Mouse (Mus musculus) right cerebral cortex, postnatal 14 days (tissue): ENCODE data around the gene BC053393.
"Not testable (repeated sequence)": the region's sequence is repeated elsewhere in the genome, so short reads cannot be mapped to it uniquely, and the experiment has no call there.

Experiments
- DNase-seq: peaks from one replicate; pipeline ENCODE4 v3.0.0; 2022

Gene BC053393

DNA sequence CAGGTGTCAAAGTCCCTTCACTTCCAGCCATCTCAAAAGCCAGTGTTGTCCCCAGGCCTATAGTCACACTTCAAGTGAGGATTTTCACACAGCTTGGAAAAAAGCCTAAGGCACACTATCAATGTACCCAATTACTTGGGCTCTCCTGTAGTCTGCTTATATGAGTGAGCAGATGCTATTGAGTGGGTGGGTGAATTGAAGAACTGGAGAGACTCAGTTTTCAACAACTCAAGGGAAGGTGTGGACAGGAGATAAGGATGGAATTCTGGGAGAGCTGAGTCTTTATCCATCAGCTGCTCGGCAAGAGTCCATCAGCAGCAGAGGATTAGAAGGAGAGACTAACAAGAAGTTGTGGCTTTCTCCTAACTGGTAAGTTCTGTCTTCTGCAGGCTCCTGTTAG, at the start of gene BC053393:
Gene BC053393 (plus strand): TSS at position 210 of the 400 bp plus-strand sequence.
- DNase-seq = no peak

DNA sequence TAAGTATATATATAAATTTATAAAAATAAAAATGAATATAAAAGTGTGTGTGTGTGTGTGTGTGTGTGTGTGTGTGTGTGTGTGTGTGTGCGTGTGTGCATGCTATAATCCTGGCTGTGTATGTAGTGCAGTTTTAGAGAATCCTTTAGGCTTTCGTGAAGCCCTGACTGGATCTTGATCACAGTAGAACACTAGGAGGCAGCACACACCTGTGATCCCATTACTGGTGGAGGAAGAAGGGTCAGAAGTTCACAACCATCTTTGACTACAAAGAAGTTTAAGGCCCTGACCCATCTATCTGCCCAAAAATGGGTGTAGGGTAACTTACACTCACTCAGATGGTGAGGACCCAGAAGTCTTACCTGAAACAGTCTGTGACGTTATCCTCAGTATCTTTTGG, 48.6 kb upstream of the BC053393 start:
- DNase-seq = no peak

DNA sequence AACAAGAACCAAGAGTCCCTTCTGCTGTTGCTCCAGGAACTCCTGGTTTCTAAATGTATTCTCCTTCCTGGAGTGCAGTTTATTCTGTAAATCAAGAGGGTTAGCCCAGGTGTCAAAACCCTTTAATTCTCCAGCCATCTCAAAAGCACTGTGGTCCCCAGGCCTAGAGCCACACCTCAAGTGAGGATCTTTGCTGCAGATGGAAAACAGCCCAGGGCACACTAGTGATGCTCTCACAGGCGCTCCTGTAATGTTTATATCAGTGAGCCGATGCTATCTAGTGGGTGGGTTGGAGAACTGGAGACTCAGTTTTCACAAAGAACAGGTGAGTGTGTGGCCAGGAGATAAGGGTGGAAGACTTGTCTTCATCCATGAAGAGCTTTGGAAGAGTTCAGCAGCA, 47.4 kb upstream of the BC053393 start, which contains the start of gene Gm12169:
Gene Gm12169 (plus strand): TSS at position 301 of the 400 bp plus-strand sequence.
- DNase-seq = no peak

DNA sequence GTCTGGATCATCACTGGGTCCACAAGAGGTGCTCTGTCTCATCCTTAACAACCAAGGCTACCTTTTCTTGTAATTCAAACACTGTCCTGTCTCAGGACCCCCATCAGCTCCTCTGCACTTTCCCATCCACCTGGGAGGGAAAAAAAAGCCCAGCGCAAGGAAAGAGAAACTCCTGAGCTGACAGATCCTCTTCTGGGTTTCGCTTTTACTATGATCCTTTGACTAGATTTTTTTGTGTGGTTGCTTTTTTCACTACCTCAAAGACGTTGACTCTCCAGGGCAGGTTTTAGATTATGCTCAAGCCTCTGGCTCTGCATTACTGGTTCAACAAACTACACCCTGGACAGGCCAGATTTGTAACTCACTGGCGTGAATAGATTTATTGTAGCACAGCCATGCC, 41.2 kb upstream of the BC053393 start:
- no peak for DNase-seq

DNA sequence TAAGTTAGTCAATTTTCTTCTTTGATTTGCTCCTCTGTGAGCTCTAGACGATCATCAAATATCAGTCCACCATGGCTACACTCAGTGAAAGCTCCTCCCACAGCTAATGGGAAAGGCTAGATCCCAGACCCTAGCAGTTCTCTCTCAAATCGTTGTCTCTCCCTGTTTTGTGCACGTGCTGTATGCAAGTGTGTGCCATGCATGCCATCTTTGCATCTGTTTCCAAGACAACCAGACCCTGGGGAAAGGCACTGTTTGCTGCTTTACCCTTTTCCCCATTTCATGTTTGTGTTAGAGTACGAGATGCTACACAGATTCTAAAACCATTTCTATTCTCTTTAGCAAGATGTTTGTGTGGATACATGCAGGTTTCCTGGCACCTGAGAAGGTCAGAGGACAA, 34.4 kb upstream of the BC053393 start:
- no peak for DNase-seq

DNA sequence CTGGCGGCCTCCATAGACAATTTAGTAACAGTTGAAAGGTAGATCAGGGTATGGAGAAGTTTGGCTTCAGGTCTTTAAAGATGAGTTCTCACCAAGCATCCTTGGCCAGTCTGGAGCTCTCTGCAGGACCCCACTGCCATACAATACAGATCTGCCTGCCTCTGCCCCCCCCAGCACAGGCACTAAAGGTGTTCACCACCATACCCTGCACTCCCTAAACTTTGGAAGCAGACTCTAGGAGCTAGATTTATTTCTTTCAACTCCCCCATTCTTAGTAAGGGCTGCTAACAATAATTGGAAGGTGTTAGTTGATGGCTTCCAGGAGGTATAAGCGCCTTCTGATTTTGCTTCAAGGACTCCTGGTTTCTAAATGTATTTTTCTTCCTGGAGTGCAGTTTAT, 27.8 kb upstream of the BC053393 start:
- no peak for DNase-seq

DNA sequence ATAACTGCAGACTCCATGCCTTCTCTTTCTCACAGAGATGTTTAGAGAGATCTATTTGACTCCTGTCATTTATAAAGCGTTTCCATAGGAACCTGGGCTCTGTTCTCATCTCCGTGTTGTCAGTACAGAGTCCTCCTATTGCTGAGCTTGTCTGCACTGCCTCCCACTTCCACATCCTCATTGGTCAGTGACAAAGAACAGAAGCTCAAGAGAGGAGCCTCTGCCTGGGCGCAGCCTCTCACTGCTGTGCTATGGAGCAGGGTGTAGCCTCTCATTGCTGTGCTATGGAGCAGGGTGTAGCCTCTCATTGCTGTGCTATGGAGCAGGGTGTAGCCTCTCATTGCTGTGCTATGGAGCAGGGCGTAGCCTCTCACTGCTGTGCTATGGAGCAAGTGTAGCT, 21.6 kb upstream of the BC053393 start:
- no peak for DNase-seq

DNA sequence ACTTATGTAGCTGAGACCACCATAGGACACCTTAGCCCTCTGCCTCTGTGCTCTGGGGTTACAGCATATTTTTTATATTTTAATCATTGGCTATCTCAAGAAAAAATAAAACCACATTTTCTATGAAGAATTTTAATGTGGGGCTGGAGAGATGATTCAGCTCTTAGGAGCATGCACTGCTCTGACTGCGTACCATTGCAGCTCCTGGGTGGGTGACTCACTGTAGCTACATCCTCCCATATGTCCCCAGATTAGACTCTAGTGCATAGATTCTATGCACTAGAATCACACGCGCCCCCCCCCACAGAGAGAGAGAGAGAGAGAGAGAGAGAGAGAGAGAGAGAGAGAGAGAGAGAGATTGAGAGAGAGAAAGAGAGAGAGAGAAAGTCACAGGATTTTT, 18.6 kb upstream of the BC053393 start:
- DNase-seq = peak; percentile 8

DNA sequence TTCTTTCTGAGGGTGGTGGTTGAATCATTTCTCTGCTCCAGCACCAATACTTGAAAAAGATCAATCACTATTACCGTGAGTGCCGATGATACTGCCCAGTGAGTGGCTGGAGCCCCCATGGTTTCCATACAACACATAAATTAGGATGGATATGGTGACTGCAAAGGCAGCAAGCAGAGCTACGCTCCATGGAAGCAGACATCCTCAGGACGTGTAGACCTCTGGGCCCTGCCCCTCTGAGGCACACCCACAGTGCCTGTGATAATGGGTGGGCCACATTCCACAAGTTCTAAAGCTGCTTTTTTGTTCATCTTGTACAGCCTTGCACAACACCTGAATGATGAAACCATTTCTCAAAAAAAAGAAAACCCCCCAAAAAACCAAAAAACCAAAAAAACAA, 10.2 kb upstream of the BC053393 start:
- DNase-seq = no peak

DNA sequence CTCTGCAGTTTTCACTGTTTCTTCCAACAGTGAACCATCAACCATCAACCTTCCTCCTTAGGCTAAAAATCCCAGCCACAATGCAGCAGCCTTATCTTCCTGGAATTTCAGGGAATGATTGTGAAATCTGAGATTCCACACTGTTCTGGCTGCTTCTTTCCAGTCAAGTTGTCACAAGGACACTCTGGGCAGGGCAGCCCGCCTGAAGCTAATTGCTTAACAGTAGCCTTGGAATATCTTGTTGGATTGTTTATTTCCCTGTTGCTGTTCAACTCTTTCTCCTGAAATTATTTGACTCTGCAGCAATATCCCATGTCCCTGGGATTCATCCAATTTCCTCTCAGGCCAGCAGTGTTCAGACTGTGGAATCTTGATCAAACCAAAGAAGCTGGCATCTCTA, 6.7 kb upstream of the BC053393 start:
- no peak for DNase-seq

DNA sequence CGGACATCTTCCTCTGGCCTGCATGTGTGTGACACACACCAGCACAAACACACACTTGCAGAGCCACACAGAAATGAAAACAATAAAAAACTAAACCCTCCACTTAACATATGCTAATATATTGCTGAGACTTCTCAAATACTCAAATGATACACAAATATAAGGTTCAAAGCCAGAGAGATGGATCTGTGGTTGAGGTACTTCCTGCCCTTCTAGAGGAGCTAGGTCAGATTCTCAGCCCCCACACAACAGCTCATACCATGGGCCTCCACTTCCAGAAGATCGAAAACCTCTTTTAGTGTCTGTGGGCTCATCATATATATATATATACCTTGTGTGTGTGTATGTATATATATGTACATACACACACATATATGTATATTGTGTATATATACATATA, 5.4 kb upstream of the BC053393 start:
- DNase-seq = no peak

DNA sequence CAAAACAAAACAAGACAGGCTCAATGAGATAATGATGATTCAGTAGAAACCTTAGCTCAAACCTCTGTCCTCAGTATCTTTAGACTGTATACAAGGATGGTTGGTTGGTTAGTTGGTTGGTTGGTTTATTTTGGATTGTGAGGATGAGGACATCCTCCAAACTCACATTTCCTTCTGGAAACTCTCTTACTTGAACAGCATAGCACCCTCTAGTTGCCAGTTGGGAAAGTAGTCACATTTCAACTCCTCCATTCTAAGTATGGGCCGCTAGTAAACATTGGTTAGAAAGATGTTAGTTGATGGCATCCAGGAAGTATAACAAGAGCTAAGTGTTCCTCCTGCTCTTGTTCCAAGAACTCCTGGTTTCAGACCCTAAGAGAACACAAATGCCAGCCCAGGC, 2.2 kb upstream of the BC053393 start:
- DNase-seq = no peak

DNA sequence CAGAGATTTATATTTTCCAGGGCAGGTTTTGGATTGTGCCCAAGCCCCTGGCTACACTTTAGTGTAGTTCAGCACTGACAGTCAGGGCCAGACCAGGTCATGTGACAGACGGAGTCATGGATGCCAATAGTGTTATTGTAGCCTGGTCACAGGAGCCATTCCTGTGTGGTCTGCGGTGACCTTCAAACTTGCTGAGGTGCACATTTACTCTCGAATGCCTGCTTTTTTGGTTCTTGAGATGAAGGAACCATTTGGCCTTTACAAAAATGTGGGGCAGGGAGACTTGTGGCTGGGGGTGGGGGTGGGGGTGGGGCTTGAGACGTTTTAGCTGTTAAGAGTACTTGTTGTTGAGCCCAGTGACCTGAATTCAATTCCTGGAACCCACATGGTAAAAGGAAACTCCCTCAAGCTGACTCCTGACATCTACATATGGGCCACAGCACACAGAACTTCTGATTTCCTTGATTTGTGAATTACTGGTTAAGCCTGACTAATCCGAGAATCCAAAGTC, 7.5 kb downstream of the BC053393 start:
- DNase-seq = no peak

DNA sequence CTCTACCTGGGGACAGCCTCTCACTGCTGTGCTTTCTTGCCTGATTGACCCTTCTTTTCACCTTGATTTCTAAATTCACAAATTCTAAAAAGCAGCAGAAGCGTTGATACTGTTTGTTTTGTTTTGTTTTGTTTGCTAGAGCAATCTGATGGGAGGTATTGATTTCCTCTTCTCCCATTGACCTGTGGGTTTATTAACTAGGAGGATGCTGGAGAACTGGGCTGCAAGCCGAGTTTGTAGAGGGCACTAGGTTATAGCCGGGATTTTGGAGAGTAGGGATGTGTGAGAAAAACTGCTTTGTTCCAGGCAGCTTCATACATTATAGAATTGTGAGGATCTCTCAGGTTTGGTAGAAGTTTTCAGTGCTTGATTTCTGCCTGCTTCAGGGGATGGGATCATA, 9.1 kb downstream of the BC053393 start:
- DNase-seq = no peak

DNA sequence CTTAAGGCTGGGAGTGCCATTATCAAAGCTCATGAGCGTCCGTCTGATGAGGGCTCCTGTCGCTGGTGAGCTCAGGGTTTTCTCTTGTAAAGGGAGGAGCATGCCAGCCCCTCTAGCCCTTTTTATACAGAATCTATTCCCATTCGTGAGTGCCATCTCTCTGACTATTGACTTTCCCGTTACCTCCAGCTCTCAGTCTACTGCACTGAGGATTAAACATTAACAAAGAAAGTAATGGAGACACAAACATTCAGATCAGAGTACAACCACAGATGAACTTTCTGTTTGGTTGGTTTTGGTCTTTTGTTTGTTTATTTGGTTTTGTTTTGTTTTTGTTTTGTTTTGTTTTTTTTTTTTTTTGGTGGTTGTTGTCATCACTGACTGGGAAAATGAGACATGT, 11.4 kb downstream of the BC053393 start:
- DNase-seq = no peak

DNA sequence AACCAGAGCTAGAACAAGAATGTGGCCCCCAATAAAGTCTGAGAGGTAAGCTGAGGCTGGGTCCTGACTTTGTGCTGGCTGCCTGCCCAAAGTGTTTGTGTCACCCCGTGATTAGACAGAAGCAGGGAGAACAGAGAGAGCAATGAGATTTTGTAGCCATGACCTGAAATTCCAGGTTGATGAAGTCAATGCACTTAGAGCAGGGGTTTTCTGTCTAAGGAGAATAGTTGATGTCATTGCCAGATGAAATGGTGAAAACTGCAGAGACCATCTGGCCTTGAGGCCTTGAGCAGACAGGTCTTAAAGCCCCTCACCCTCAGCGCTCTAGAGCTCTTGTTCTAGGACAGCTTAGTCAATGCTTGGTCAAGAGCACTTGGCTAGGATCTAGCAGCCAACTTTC, 21.1 kb downstream of the BC053393 start:
- DNase-seq = no peak

DNA sequence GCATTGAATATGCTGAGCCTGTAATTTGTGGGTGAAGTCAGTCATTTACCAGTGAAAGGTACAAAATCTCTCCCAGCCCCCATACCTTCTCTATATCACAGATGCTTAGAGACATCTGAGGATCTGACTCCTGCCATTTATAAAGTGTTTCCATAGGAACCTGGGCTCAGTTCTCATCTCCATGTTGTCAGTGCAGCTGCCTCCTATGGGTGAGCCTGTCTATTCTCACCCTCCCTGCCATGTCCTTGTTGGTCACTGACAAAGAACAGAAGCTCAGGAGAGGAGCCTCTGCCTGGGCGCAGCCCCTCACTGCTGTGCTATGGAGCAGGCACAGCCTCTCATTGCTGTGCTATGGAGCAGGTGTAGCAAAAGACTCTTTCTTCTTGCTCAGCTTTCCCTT, 48.6 kb downstream of the BC053393 start:
- DNase-seq = no peak

DNA sequence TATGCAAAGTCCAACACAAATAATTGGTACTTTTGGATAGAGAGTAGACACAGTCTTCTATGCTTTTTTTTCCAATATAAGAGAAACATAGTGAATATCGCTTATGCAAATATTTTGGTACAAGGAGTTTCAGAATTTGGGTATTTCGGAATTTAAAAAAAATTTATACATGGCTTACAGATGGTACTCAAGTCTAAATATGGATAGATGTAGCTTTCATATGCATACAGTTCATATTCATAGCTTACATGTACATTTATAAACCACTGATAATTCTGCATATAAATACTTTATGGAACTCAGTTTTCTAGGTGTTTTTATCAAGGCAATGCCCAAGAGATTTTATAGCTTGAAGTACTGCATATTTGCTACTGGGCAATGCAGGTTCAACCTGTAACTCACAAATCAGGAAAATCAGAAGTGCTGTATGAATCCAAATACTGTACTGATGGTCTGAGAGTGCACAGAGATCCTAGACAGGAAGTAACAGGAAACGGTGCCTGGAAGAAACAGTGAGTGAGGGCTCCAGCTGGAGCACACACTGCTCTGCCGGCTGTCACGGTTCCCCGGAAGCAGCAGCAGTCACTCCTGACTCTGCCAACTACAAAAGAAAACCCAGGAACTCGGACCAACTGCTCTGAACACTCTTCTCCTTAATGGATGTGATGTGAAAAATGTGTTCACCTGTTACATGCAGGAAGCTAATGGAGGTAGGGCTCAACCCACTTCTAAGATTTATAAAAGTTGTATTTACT, 49.3 kb downstream of the BC053393 start:
- DNase-seq = peak; percentile 8

DNA sequence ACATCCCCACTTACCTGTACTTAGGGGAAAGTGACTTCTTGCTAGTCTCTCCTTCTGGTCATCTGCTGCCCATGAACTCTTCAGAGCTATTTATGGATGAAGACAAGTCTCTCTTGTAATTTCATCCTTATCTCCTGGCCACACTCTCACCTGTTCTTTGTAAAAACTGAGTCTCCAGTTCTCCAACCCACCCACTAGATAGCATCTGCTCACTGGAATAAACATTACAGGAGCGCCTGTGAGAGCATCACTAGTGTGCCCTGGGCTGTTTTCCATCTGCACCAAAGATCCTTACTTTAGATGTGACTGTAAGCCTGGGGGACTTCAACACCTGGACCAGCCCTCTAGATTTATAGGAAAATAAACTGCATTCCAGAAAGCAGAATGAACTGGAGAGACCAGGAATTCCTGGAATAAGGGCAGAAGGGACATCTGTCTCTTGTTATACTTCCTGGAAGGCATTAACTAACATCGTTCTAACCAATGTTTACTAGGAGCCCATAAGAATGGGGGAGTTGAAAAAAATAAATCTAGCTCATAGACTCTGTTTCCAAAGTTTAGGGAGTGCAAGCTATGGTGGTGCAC, 58.0 kb downstream of the BC053393 start, which contains the start of gene Dppa1:
Gene Dppa1 (minus strand): TSS at position 51 of the 585 bp plus-strand sequence.
- no peak for DNase-seq

DNA sequence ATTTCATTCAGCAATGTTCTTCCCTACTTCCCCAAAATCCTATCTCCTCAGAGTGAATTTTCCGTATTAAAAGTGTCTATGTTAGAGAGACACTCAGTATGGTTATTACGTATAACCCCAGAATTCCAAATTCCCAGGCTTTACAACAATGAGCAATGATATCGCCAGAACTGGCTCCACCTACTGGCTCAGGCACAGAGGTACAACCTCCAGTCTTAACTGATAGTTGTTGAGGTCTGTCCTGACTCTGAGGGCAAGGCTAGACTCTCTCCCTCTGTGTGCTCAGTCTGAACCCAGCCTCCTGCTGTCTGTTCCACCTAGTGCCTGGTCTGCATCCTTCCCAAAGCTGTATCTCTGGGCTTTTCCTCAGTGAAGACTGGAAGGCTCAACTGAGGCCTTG, 60.3 kb downstream of the BC053393 start:
- peak; percentile 23 for DNase-seq

DNA sequence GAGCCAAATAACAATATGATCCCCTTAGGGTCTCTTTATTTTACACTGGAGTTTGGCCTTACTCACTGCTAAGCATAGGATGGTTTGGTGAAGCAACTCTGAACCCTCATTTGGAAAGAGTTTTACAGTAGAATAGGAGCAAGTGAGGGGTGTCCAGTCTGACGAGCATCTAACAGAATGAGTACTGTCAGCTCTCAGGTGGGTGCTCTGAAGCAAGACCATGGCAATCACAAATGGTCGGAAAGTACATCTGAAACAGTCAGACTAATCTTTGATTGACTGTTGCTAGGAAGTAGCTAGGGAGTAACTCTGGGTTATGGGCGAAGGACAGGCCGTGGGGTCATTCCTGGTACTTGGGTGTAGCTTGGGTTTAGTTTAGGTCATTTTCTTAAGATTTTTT, 64.2 kb downstream of the BC053393 start:
- not testable (repeated sequence) for DNase-seq

DNA sequence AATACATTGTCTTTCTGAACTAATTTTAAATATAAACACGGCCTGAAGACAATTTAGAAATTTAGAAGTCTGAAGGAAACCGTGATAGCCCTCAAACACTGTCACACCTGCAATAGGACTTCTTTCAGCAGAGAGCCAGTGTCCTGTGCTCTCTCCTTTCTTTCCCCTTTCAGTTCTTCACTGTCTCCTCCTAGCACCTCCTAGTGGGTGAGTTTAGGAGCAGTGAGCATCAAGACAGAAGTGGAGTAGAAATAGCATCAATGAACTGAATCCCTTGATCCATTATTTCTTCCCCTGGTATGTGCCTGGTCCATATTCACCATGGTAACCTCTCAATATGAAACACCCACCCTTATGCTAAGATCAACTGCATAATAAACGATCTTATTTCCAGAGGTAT, 65.2 kb downstream of the BC053393 start:
- DNase-seq = no peak
